Mouse (Mus musculus) kidney, postnatal 25 days (tissue): ENCODE results near the gene Olfr944.

ENCODE experiments used
- DNase-seq, 2 experiments: peaks; one replicate each; pipeline ENCODE4 v3.0.0; 2021; ENCODE audit warnings: mixed read lengths in 2 of 2

Gene Olfr944

GRCm38 (mm10) chr9:39201620-39202019 lies at the start of gene Olfr944:
Gene Olfr944, plus strand, starts transcription at chr9:39201920.
- DNase-seq, result no peak

- DNase-seq, result no peak
These were observed 49.3 kb upstream of the Olfr944 start for GRCm38 (mm10) chr9:39152401-39152800.

- DNase-seq, result no peak
These were observed 35.7 kb upstream of the Olfr944 start, which contains the start of gene Olfr943 for GRCm38 (mm10) chr9:39166004-39166403. Gene Olfr943, plus strand, starts transcription at chr9:39166304.

GRCm38 (mm10) chr9:39249894-39250293 lies 48.2 kb downstream of the Olfr944 start, which contains the start of gene Olfr1537:
Gene Olfr1537, minus strand, starts transcription at chr9:39249994.
- no peak for DNase-seq
